Mouse (Mus musculus) adrenal gland, postnatal 10 days (tissue): Measurements from ENCODE around the gene Xkr7. TPM values are rescaled to one million over a fixed set of nuclear protein-coding genes. Genes with fewer than 3 reads are reported as not detected.

Experiments
- DNase-seq: peaks from one replicate; pipeline ENCODE4 v3.0.0; 2021; ENCODE audit warnings: mixed read lengths
- total RNA-seq, 2 experiments: library from RNA; stranded (reverse); gene quantifications; 2 replicates each; pipeline ENCODE4 v1.2.3; 2021

Xkr7 gene
- total RNA-seq, 2 experiments from 2014 or later, result 1.3 to 1.5 TPM

- DNase-seq, result no peak
Measured at GRCm38 (mm10) chr2:153032973-153033372, 1.3 kb downstream of the Xkr7 start.

GRCm38 (mm10) chr2:153033545-153034230 lies 2.0 kb downstream of the Xkr7 start:
- no peak for DNase-seq

GRCm38 (mm10) chr2:153036690-153037089 lies 5.0 kb downstream of the Xkr7 start:
- no peak for DNase-seq

DNA sequence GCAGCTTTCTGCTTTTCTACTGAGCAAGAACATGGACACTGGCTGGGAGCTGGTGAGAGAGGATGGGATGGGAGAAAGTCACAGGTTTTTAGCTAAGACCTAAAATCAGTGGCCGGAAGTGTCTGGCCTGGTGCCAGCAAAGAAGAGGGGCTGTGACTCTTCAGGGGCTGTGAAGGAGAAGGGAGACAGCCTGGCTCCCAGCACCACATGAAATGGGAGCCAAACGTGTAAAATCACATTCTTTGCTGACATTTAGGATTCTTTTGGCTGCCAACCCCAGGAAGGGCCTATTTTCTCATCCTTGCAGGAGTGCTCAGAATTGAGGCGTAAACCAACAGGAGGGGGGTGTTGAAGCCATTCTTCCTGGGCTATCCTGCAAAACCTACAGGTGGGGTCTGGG lies 12.2 kb downstream of the Xkr7 start:
- no peak for DNase-seq

GRCm38 (mm10) chr2:153045884-153046299 lies 14.2 kb downstream of the Xkr7 start:
- no peak for DNase-seq

GRCm38 (mm10) chr2:153047828-153048465 lies 16.3 kb downstream of the Xkr7 start:
- DNase-seq, result peak; percentile 75

DNA sequence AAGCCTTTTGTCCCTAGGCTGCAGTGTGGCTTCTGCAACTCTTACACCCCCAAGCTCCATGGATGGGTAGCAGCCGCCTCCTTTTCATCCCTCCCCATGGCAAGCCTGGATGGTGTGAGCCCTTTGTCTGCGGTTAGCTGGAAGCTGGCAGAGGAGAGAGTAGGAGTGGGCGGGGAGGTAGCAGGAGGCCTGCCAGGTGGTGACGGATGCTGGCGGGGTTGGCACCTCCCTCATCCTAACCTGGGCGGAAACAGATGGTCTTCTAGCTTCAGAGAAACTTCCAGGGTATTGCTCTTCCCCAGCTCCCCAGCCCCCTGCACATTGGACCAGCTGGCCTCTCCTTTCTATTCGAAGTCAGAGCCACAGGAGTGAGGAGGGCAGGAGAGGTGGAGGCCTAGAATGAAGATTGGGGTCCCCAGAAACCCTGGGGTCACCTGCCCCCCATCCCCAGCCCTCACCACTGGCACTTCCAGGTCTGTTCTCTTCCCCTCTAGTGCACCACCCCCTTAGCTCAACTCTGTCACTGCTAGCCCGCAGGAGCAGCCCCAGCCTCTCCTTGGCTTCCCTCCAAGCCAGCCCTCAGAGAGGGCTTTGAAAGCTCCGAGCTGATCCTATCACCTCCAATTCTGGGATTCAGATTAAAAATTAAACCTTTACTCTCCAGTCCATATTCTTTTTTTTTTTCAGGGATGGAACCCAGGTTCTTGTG lies 17.8 kb downstream of the Xkr7 start:
- no peak for DNase-seq

- DNase-seq, result no peak
Measured at GRCm38 (mm10) chr2:153049997-153050358, 18.3 kb downstream of the Xkr7 start.

DNA sequence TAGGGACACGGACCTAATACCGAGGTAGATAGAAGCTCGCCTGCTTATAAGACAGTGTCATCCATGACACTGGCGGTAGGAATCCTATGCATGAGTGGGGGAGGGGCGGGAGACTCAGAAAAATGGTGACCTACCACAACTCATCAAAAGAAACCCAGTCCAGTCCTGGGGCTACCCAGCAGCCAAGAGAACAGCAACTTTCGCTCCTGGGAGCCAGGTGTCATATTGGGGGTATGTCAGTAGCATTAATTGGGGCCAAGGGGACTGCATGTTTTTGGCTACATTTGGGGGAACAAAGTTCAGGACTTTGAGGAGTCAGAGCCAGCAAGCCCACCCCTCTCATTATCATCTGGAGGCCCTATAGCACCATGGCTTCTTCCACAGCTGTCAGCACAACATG lies 19.4 kb downstream of the Xkr7 start:
- no peak for DNase-seq

- DNase-seq, result no peak
Measured at GRCm38 (mm10) chr2:153051537-153051936, 19.9 kb downstream of the Xkr7 start.

DNA sequence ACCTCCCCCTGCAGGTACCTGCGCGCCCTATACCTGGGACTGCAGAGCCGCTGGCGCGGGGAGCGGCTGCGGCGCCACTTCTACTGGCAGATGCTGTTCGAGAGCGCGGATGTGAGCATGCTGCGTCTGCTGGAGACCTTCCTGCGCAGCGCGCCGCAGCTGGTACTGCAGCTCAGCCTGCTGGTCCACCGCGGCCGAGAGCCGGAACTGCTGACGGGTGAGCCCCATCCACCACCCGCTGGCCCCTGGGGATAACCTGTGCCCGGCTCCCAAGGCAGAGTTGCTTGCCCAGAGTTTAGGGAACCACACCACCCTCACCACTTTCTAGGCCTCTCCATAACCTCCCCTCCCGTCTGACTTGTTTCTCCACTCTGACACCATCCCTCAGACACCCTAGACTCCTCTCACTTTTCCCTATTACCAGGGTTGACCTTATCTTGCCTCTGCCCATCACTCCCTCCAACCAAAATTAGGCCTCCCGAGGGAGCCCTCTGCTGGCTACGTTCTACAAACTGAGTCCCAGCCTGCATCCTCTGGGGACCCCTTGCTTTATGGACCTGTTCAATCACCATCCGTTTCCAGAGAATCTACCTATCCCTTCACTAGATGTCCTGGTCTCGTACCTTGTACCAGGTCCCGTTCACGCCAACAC lies 21.2 kb downstream of the Xkr7 start:
- no peak for DNase-seq

DNA sequence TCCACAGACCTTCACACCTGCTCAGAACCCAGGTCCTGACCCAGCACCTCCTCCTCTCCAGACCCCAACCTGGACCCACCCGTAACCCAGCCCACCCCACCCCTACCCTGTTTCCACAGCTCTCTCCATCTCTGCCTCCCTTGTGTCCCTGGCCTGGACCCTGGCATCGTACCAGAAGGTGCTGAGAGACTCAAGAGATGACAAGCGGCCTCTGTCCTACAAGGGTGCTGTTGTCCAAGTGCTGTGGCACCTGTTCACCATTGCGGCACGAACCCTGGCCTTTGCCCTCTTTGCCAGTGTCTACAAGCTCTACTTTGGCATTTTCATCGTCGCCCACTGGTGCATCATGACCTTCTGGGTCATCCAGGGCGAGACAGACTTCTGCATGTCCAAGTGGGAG lies 22.2 kb downstream of the Xkr7 start:
- DNase-seq, result no peak

DNA sequence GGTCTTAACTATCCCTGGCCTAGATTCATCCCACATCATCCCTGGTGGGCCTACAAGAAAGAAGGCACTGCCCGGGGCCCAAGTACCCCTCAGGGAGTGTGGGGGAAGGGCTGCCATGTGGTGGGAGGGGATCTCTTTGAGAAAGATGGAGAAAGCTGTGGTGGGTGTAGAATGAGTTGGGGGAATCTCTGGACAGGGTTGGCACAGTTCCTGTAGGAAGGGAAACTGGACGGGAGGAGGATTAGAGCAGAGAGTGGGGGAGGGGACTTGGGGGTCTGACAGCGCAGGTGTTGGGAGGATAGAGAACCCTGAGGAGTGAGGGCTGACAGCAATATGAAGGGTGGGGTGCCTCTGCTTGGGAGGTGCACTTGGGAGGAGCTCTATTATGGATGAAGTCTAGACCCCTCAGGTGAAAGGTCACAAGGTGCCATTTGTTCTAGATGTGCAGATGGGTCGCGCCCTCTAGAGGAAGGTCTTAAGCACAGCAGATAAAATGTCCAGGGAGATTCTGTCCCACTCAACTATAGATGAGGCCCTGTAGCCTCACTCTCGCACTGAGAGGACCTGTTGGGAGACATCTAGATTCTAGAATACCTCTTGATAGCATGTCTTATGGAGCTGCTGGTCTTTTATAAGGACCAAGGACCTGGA lies 23.7 kb downstream of the Xkr7 start:
- DNase-seq, result no peak

DNA sequence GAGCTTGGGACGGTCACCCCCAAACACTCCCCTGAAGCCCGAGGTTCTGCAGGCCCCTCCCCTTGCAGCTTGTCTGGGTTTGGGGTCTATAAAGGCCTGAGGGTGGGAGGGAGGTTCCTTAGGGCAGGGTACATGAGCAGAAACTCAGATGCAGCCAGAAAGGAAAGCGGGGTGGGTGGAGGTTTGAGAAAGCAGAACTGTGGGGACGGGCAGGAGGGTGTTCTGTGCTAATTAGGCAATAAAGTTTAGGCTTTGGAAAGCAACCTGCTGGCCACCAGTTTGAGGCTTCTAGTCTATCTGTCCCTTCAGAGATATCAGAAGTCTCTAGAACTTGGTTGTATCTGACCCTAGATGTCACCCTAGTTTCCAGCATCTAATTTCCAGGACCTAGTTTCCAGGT lies 26.7 kb downstream of the Xkr7 start:
- no peak for DNase-seq

GRCm38 (mm10) chr2:153060216-153060615 lies 28.6 kb downstream of the Xkr7 start:
- no peak for DNase-seq

- no peak for DNase-seq
Measured at GRCm38 (mm10) chr2:153063394-153063793, 31.7 kb downstream of the Xkr7 start.

DNA sequence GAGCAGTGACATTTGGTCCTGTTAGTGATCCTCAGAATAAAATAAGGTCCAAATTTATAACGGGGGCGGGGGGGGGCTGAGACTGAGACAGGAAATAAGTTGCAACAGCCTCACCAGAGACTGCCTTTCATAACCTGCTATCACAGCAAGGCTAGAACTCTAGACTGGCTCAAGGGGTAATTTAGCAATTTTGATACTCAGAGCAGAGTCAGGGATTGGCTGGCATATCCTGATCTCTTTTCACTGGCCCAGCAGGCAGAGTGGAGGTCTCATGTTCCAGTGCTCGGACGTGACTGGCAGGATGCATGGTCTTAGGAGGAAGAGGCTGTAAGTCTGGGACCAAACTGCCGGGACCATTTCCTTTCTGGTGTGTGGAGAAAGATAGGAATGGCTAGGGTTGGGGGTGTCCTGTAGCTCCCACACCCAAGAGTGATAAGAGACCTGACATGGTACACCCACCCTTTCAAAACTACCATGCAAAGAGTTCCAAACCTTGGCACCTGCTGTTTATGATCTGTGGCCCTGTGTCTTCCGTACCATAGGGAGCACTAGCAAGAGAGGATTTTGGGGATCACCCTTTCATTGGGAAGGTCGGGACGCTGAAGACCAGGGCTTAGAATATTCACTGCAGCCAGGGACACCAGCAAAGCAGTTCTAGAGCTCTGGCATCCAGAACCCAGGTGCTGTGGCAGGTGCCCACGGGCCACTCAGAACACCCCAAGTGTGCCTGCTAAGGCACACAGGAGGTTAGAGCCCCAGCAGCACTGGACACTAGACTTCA lies 32.7 kb downstream of the Xkr7 start:
- no peak for DNase-seq

- DNase-seq, result peak; percentile 46
Measured at GRCm38 (mm10) chr2:153065747-153066508, 34.3 kb downstream of the Xkr7 start, which contains the start of gene Ccm2l. Gene Ccm2l (plus strand): TSS chr2:153065955.

- no peak for DNase-seq
Measured at GRCm38 (mm10) chr2:153066991-153067390, 35.3 kb downstream of the Xkr7 start.

GRCm38 (mm10) chr2:153070762-153071490 lies 39.3 kb downstream of the Xkr7 start:
- DNase-seq, result peak; percentile 63
